Mouse (Mus musculus) kidney, embryonic 14.5 days (tissue): ENCODE results near the gene Top1. TPM values are rescaled to one million over a fixed set of nuclear protein-coding genes. Genes with fewer than 3 reads are reported as not detected.

Source experiments
- ATAC-seq: fragments of 200-750 bp; cut with Nextera tagmentation; 2 replicates; pipeline ENCODE4 v1.8.0; 2017; ENCODE audit warnings: moderate number of reproducible peaks, mild to moderate bottlenecking, moderate TSS enrichment, moderate library complexity; ENCODE audit not compliant: low FRiP score, low TSS enrichment
- H3K27ac ChIP-seq: fragments of 300-500 bp; sonication (generic); 2 replicates; pipeline ENCODE4 v1.5.1; 2014; ENCODE audit warnings: low read depth, mild to moderate bottlenecking, low read length, moderate library complexity, mixed read lengths
- H3K27me3 ChIP-seq: fragments of 300-500 bp; sonication (generic); 2 replicates; pipeline ENCODE4 v1.6.1; 2014; ENCODE audit warnings: mild to moderate bottlenecking, low read length; ENCODE audit not compliant: control insufficient read depth, insufficient read depth
- H3K36me3 ChIP-seq: fragments of 300-500 bp; sonication (generic); 2 replicates; pipeline ENCODE4 v1.6.1; 2014; ENCODE audit warnings: low read length, mixed read lengths; ENCODE audit not compliant: control insufficient read depth, insufficient read depth
- H3K4me1 ChIP-seq: fragments of 300-500 bp; sonication (generic); 2 replicates; pipeline ENCODE4 v1.6.1; 2014; ENCODE audit warnings: low read length, mixed read lengths; ENCODE audit not compliant: control insufficient read depth, insufficient read depth
- H3K4me2 ChIP-seq: fragments of 300-500 bp; sonication (generic); replicated peaks from 2 replicates; pipeline ENCODE4 v1.6.1; 2014; ENCODE audit warnings: low read depth, mild to moderate bottlenecking, low read length
- H3K4me3 ChIP-seq: fragments of 300-500 bp; sonication (generic); 2 replicates; pipeline ENCODE4 v1.5.1; 2014; ENCODE audit warnings: mild to moderate bottlenecking, low read length
- H3K9ac ChIP-seq: fragments of 300-500 bp; sonication (generic); 2 replicates; pipeline ENCODE4 v1.6.1; 2014; ENCODE audit warnings: low read depth, mild to moderate bottlenecking, low read length, moderate library complexity
- H3K9me3 ChIP-seq: fragments of 300-500 bp; sonication (generic); 2 replicates; pipeline ENCODE4 v1.6.1; 2016; ENCODE audit warnings: low read length; ENCODE audit not compliant: control insufficient read depth
- WGBS: fragments of 180-500 bp; shearing (Covaris S2); extraction: QIAGEN DNeasy Blood & Tissue Kit; methylation state at CpG from one replicate; pipeline ENCODE4 v1.1.7; 2014; 5-methylcytosine and 5-hydroxymethylcytosine counted together
- polyA plus RNA-seq: library from polyadenylated mRNA; unstranded; fragments of >200 nt; fragmentation: Nextera tagmentation; extraction: Ambion mirVana; gene quantifications from 2 replicates; pipeline ENCODE4 v1.2.1, GENCODE M21; 2014

Top1 gene
- polyA plus RNA-seq, 1 experiment from 2014 or later: 108 TPM

DNA sequence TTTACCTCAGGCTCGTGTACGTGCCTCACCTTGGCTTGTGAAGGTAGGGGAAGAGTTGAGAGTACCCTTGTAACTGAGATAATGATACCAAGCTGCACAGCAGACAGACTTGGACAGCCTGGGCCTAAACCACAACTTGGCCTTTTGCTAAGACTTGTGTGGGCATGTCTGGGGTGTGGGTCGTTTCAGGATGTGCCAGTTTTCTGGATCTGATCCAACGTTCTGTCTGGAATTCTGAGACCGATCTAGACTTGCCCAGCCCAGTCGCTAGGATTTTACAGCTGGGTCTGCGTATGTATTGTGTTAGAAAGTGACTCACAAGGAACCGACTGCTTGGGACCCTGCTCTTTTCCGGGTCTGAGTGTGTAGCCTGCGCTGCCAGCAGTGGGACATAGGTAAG is 101.4 kb downstream of the Top1 start:
- H3K9ac ChIP-seq: no peak overlapping the region
- WGBS: 90% methylated on average over 10 of the region's 10 CpGs
- no peak overlapping the region for H3K4me2 ChIP-seq
- H3K4me3 ChIP-seq: no peak overlapping the region
- no peaks in the 10 kb centered on the region for H3K27me3 ChIP-seq
- 0 out of 2 replicates have a peak, but pooled peaks cover 4% of the 10 kb centered on the region for H3K4me1 ChIP-seq
- no peak overlapping the region for H3K27ac ChIP-seq
- ATAC-seq: no peak
- no peaks in the 10 kb centered on the region for H3K9me3 ChIP-seq
- H3K36me3 ChIP-seq: peaks cover 60% of the 10 kb centered on the region

DNA sequence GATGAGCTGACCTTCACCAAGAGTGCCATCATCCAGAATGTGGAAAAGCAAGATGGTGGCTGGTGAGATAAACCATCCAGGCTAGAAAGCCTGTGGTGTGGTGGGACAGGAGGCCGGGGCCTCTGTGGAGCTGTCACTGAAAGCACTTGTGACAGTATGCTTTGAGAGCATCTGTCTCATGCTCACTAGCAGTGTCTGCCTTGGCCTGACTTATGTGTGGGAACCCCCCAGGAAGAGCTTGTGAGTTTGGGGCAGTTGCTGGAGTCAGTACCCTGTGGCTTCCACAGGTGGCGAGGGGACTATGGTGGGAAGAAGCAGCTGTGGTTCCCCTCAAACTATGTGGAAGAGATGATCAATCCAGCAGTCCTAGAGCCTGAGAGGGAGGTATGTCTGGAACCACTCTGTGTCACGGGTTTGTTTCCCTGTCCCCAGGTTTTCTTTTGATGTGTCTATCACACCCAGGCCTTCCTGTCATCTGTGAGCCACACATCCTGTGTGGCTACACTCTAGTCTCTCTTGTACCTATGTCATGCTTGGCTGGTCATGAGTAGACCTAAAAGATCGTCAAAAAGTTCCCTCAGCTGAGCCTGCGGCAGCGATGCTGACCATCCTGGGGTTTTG is 111.0 kb downstream of the Top1 start:
- Histone ChIP-seq H3K36me3 (peaks cover 100% of the 10 kb centered on the region), H3K4me2 (no peak overlapping the region), H3K4me3 (no peak overlapping the region), H3K27ac (no peak overlapping the region), H3K9ac (no peak overlapping the region), H3K9me3 (no peaks in the 10 kb centered on the region), H3K4me1 (no peaks in the 10 kb centered on the region), H3K27me3 (no peaks in the 10 kb centered on the region)
- no peak for ATAC-seq
- WGBS: 76% methylated on average over 6 of the region's 6 CpGs

DNA sequence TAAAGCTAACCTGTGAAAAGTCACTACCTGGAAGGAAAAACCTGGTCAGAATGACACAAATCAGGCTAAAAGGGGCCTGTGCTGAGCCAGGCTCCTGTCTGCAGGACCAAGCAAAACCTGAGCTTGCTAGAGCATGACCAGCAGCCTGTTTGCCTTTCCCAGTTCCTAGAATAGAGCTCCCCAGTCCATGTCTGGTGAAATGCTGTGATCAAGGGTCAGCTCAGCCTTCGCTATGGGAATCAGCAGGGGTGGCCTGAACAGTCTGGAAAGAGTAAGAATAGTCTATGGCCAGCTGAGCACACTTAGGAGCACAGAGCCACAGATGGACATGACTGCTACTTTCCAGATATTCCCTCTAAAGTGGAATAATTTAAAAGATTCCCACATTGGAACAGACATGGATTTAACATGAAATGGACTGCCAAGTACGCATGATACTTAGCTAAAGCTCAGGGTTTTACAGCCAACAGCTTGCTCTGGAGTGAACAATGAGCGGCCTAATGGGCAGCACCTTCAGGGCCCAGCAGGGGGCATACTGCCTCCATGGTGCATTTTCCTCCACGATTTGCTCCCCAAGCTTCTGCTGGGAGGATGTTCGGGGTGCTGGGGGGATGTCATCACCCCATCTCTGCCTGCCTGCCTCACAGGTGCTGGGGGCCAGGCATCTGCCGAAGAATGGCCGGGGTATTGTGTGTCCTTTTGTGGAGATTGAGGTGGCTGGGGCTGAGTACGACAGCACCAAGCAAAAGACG is 114.9 kb downstream of the Top1 start:
- WGBS: 87% methylated on average over 9 of the region's 9 CpGs
- H3K4me2 ChIP-seq: no peak overlapping the region
- ATAC-seq: no peak
- no peak overlapping the region for H3K4me3 ChIP-seq
- H3K27me3 ChIP-seq: no peaks in the 10 kb centered on the region
- H3K9me3 ChIP-seq: no peaks in the 10 kb centered on the region
- no peak overlapping the region for H3K27ac ChIP-seq
- no peak overlapping the region for H3K9ac ChIP-seq
- H3K36me3 ChIP-seq: peaks cover 92% of the 10 kb centered on the region
- no peaks in the 10 kb centered on the region for H3K4me1 ChIP-seq

DNA sequence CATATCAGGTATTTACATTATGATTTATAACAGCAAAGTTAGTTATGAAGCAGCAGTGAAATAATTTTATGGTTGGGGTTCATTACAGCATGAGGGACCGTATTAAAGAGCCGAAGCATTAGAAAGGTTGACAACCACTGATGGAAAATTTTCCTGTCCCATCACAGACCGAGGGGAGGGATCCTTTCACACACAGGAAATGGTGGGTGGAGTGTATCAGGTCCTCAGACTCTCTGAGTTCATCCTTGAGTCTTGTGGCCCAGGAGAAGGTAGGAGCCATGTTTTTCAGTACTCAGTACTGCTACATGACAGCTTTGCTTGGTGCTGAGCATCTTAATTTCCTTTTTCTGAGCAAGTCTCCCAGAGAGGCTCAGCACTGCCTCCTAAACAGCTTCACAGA is 118.1 kb downstream of the Top1 start:
- Histone ChIP-seq H3K9me3 (no peaks in the 10 kb centered on the region), H3K27me3 (no peaks in the 10 kb centered on the region), H3K4me2 (no peak overlapping the region), H3K4me1 (no peaks in the 10 kb centered on the region), H3K27ac (no peak overlapping the region), H3K36me3 (peaks cover 63% of the 10 kb centered on the region), H3K4me3 (no peak overlapping the region), H3K9ac (no peak overlapping the region)
- no peak for ATAC-seq
- 78% methylated on average over 3 of the region's 3 CpGs for WGBS

DNA sequence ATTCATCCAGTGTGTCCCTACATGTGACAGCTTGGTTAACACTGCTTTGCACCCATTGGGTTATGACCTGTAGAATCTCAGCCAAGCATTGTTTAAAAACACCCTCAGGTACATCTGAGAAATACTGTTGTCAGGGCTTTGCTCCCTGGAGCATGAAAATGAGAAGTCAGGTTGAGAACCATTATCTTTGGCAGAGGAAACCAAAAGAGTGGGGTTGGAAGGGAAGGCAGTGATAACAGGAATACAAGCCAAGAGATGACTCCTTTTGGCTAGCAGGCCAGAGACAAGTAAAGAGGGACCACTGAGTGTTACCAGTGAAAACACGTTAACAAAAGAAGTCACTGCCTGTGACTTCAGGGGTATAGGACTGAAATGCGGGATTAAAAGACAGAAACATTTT is 118.7 kb downstream of the Top1 start:
- H3K9me3 ChIP-seq: no peaks in the 10 kb centered on the region
- no peak overlapping the region for H3K4me2 ChIP-seq
- H3K4me3 ChIP-seq: no peak overlapping the region
- ATAC-seq: no peak
- no peak overlapping the region for H3K9ac ChIP-seq
- no peaks in the 10 kb centered on the region for H3K27me3 ChIP-seq
- no peaks in the 10 kb centered on the region for H3K4me1 ChIP-seq
- H3K27ac ChIP-seq: no peak overlapping the region
- H3K36me3 ChIP-seq: peaks cover 61% of the 10 kb centered on the region
- 100% methylated on average over 2 of the region's 2 CpGs for WGBS

DNA sequence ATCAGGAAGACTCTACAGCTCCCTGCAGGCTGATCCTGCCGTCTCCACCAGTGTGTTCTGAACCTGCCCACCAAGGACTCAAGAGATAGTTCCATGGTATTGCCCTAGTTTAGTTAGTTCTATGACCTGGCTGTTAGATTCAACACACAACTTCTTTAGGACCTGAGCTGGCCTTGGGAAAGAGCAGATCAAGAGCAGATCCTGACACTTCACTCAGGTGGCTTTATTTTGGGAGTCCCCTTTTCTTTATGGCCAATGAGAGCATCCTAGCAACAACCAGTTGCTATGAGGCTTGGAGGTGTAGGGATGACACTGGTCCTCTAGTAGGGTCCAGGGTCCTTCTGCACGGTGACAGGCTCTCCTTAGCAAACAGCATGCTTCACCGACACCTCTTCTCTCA is 119.4 kb downstream of the Top1 start:
- Histone ChIP-seq H3K27ac (no peak overlapping the region), H3K9ac (no peak overlapping the region), H3K27me3 (no peaks in the 10 kb centered on the region), H3K4me3 (no peak overlapping the region), H3K4me1 (no peaks in the 10 kb centered on the region), H3K9me3 (no peaks in the 10 kb centered on the region), H3K36me3 (peaks cover 56% of the 10 kb centered on the region), H3K4me2 (no peak overlapping the region)
- ATAC-seq: no peak
- 85% methylated on average over 3 of the region's 3 CpGs for whole genome bisulfite sequencing

DNA sequence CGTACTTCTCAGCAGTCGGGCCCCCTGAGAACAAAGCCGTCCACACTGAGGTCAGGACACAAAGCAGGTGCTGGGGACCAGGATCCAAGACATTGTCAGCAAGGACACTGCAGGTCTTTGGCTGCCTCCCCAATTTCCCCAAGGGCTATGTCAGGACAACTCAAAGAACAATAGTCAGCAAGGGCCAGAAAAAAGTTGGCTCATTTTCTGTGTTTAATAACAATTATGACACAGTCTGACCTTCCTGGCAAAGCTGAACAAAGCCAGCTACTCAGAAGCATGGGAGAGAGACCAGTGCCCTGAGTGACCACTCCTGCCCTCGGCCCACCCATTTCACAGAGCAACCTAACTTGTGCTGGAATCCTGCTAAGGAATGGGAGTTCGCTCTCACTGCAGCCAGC is 120.7 kb downstream of the Top1 start:
- H3K27ac ChIP-seq: no peak overlapping the region
- H3K36me3 ChIP-seq: peaks cover 43% of the 10 kb centered on the region
- 83% methylated on average over 5 of the region's 5 CpGs for whole genome bisulfite sequencing
- H3K9me3 ChIP-seq: no peaks in the 10 kb centered on the region
- H3K27me3 ChIP-seq: no peaks in the 10 kb centered on the region
- no peak overlapping the region for H3K4me3 ChIP-seq
- H3K4me1 ChIP-seq: no peaks in the 10 kb centered on the region
- no peak overlapping the region for H3K9ac ChIP-seq
- H3K4me2 ChIP-seq: no peak overlapping the region
- ATAC-seq: no peak

DNA sequence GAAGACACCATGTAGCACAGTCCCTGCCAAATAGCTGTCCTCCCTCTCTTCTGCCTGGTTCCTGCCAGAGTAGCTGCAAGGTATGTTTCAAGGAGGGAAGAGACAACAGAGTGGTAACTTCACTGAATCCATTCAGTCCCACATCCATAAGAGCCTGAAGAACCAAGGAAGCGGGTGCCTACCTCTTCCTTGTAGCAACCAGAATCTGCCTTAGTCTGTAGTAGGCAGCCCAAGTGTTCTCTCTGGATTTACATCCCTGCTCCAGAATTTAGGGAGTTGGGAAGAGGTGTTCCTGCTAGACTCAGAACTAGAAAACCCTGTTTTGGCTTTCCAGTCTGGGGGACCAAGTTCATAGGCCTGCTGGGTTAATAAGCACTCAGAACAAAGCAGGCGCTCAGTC is 121.5 kb downstream of the Top1 start:
- Histone ChIP-seq H3K27me3 (no peaks in the 10 kb centered on the region), H3K9me3 (no peaks in the 10 kb centered on the region), H3K4me2 (no peak overlapping the region), H3K9ac (no peak overlapping the region), H3K4me3 (no peak overlapping the region), H3K27ac (no peak overlapping the region), H3K4me1 (no peaks in the 10 kb centered on the region), H3K36me3 (peaks cover 35% of the 10 kb centered on the region)
- 89% methylated on average over 2 of the region's 2 CpGs for WGBS
- ATAC-seq: no peak

DNA sequence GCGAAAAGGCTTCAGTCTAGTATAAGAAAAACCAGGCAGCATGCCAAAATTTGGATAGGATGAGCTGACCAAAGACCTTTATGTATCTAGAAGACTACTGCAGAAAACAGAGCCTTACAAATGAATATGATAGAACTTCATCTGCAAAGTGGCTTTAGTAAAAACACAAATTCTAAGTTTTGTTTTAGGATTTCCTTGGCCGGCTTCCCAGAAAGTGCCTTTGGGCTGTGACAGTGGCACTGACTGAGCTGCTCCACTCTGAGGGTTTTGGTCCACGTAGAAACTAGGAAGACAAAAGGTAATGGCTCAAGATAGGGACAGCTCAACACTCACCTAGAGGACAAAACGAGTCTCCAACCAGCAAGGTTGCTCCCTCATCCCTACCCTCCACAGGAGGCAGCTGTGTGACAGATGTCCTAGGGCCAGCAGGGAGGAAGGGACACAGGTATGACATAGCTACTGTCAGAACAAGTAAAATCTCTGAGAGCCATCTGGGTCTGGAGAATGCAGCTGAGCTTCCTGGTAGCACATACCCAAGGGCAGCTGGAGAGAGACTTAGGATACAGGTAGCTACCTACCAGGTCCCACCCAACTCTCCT is 122.5 kb downstream of the Top1 start:
- H3K4me1 ChIP-seq: no peaks in the 10 kb centered on the region
- H3K9me3 ChIP-seq: no peaks in the 10 kb centered on the region
- no peak overlapping the region for H3K9ac ChIP-seq
- no peak overlapping the region for H3K27ac ChIP-seq
- no peak overlapping the region for H3K4me3 ChIP-seq
- WGBS: 85% methylated on average over 4 of the region's 4 CpGs
- ATAC-seq: no peak
- H3K27me3 ChIP-seq: no peaks in the 10 kb centered on the region
- no peak overlapping the region for H3K4me2 ChIP-seq
- H3K36me3 ChIP-seq: peaks cover 25% of the 10 kb centered on the region
